Mouse (Mus musculus): ENCODE results near the gene Gm26727. TPM values are rescaled to one million over a fixed set of nuclear protein-coding genes. Genes with fewer than 3 reads are reported as not detected.
A peak's percentile ranks its signal among the peaks of the same experiment; 100 is the strongest.
"Not testable (repeated sequence)": the region's sequence is repeated elsewhere in the genome, so short reads cannot be mapped to it uniquely, and the experiment has no call there.

Gm26727 gene
- polyA plus RNA-seq (2016; fragmentation: Nextera tagmentation; extraction: Ambion mirVana): not detected in 2 replicates

DNA sequence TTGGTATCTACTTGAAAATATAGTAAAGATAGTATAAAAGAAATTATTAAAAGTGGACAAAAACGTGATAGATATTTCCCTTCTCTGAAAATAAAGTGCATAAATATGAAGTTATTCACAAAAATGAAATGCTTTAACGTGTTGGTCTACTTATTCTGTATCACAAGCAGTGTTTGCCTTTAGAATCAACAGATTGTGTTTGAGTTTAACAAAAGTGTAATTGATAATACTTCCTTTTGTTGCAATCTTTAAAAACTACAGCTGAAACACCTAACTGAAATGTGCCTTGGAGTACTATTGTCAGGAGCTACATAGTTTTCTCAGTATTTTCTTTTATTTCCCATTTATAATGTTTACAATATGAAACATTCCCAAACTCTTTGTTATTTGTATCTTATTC, at the start of gene Gm26727:
TSS of gene Gm26727 (minus strand) at position 101 of the 400 bp plus-strand sequence.
- Histone ChIP-seq H3K27ac (no peak within 1 kb of the TSS), H3K4me3 (no peak within 1 kb of the TSS), H3K36me3 (replicated peaks) (no peaks in the 10 kb centered on the region), H3K4me1 (no peaks in the 10 kb centered on the region), H3K9me3 (no peaks in the 10 kb centered on the region), H3K27me3 (ENCODE audit: poor library complexity, severe bottlenecking) (no peaks in the 10 kb centered on the region)
- 69% methylated on average over 2 of the region's 2 CpGs for WGBS
- no peak for DNase-seq (ENCODE audit: extremely low spot score, low spot score)

DNA sequence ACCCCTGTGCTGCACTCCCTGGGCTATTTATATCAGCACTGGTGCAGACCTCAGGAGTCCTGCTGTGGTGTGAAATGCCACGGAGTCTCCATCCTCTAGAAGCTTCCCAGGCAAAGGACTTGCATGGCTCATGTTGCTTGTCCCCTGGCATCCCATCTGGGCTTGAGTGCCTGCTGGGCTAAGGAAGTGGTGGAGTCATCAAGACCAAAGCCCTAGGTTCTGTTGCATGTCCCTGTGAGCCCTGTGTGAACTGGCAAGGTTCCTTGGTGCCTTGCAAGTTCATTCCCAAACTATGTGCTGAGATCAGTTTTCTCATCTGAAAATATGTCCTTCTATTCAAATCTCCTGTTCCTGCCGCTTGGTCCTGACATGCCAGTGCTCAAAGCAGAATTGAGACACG, 48.1 kb upstream of the Gm26727 start:
- WGBS: 68% methylated on average over 3 of the region's 3 CpGs

DNA sequence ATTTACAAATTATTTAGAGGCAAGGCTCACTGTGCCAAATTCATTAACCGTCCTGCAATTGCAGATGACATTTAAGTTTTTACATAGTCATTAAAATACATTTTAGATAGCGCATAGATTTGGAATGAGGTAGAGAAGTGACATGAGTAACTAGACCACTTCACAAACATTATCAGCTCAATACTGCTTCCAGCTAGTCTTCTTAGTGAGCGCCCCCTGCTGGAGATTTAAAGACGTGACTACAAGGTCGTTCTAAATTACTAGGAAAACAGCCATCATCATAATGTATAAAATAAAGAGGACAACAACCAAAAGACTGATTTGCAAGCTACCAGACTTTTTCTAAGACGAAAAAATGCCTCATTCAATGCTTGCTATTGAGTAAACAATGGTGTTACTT, 44.8 kb upstream of the Gm26727 start:
- no peaks in the 10 kb centered on the region for H3K36me3 ChIP-seq (replicated peaks)
- no peaks in the 10 kb centered on the region for H3K4me1 ChIP-seq
- WGBS: 23% methylated on average over 6 of the region's 6 CpGs
- no peaks in the 10 kb centered on the region for H3K9me3 ChIP-seq
- H3K27me3 ChIP-seq (ENCODE audit: poor library complexity, severe bottlenecking): no peaks in the 10 kb centered on the region
- no peak overlapping the region for H3K27ac ChIP-seq
- peak; percentile 42 for DNase-seq (ENCODE audit: extremely low spot score, low spot score)
- no peak overlapping the region for H3K4me3 ChIP-seq

More for the DNA sequence above, 48.1 kb upstream of the Gm26727 start:
- Histone ChIP-seq H3K4me1 (no peaks in the 10 kb centered on the region), H3K9me3 (no peaks in the 10 kb centered on the region), H3K4me3 (no peak overlapping the region), H3K36me3 (replicated peaks) (no peaks in the 10 kb centered on the region), H3K27ac (no peak overlapping the region), H3K27me3 (ENCODE audit: poor library complexity, severe bottlenecking) (no peaks in the 10 kb centered on the region)
- no peak for DNase-seq (ENCODE audit: extremely low spot score, low spot score)

DNA sequence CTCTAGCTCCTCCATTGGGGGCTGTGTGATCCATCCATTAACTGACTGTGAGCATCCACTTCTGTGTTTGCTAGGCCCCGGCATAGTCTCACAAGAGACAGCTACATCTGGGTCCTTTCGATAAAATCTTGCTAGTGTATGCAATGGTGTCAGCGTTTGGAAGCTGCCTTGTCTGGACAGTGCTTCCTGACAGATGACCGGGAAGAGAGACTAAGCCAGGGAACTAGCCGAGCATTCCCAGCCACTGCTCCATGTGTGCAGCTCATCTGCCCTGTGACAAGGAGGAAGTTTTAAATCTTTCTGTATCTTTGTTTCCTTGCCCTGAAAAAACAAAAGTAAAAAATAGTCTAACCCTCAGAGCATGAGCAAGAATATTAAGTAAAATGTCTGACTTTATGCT, 37.0 kb upstream of the Gm26727 start:
- not testable (repeated sequence) for H3K4me3 ChIP-seq
- 89% methylated on average over 5 of the region's 5 CpGs for WGBS

DNA sequence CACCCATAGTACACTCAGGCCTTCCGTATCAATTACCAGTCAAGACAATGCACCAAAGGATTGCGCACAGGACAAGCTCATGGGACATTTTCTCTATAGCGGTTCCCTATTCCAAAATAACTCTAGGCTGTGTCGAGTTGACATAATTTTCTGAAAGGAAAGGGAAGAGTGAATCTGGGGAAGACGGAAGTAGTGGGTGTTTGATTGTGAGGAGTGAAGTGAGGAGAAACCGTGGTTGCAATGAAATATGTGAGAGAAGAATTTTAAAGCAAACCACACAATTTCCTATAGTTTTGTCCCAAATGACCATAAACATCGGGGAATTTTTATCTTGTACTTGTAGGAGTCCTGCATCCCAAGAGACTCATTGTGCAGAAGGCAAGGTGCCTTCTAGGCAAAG, 34.1 kb upstream of the Gm26727 start:
- H3K36me3 ChIP-seq (replicated peaks): no peaks in the 10 kb centered on the region
- 93% methylated on average over 7 of the region's 7 CpGs for WGBS
- no peak overlapping the region for H3K4me3 ChIP-seq
- DNase-seq (ENCODE audit: extremely low spot score, low spot score): no peak
- H3K4me1 ChIP-seq: no peaks in the 10 kb centered on the region
- H3K27ac ChIP-seq: no peak overlapping the region
- no peaks in the 10 kb centered on the region for H3K27me3 ChIP-seq (ENCODE audit: poor library complexity, severe bottlenecking)
- no peaks in the 10 kb centered on the region for H3K9me3 ChIP-seq

More for the DNA sequence above, 37.0 kb upstream of the Gm26727 start:
- H3K36me3 ChIP-seq (replicated peaks); H3K27me3 ChIP-seq (ENCODE audit: poor library complexity, severe bottlenecking); H3K27ac ChIP-seq; H3K9me3 ChIP-seq; H3K4me1 ChIP-seq; DNase-seq (ENCODE audit: extremely low spot score, low spot score): not testable (repeated sequence)

DNA sequence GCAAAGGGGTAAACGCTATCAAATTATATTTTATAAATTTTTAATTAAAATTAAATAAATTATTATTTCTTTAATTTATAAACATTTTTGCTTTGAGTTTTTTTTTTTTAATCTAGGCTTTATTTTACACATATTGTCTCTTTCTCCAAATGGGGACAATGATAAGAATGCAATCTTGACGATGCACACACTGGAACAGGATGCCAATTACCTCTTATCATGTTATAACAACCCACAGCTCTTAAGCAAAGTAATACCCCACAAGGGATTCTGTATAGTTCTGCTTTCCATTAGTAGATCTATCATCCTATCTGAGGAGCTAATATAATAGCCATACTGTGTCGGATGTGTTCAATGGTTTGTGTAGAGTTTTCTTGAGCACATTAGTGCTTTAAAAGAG, 27.9 kb upstream of the Gm26727 start:
- H3K4me1 ChIP-seq: no peaks in the 10 kb centered on the region
- no peak overlapping the region for H3K27ac ChIP-seq
- no peaks in the 10 kb centered on the region for H3K36me3 ChIP-seq (replicated peaks)
- no peaks in the 10 kb centered on the region for H3K9me3 ChIP-seq
- no peak overlapping the region for H3K4me3 ChIP-seq
- no peak for DNase-seq (ENCODE audit: extremely low spot score, low spot score)
- WGBS: 88% methylated on average over 3 of the region's 3 CpGs
- no peaks in the 10 kb centered on the region for H3K27me3 ChIP-seq (ENCODE audit: poor library complexity, severe bottlenecking)

DNA sequence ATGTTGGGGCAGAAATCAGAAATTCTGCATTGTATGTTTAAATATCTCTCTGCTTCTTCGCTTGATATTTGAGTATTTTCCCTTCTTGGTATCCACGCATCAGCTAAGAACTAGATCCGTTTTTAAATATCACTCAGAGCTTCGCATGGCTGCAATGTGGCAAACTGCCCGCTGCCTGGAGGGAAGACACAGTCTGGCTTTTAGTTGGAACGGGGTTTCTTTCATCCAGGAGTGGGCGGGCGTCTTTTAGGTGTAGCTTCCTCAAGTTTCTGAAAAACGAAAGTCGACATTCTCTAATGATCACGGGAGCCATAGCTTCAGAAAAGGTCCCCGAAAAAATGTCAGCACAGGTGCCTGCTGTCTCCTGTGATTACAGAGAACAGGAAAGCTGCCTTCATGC, 14.2 kb upstream of the Gm26727 start:
- Histone ChIP-seq H3K4me3 (no peak overlapping the region), H3K9me3 (no peaks in the 10 kb centered on the region), H3K36me3 (replicated peaks) (no peaks in the 10 kb centered on the region), H3K27me3 (ENCODE audit: poor library complexity, severe bottlenecking) (no peaks in the 10 kb centered on the region), H3K4me1 (no peaks in the 10 kb centered on the region), H3K27ac (no peak overlapping the region)
- no peak for DNase-seq (ENCODE audit: extremely low spot score, low spot score)
- 81% methylated on average over 12 of the region's 12 CpGs for WGBS

DNA sequence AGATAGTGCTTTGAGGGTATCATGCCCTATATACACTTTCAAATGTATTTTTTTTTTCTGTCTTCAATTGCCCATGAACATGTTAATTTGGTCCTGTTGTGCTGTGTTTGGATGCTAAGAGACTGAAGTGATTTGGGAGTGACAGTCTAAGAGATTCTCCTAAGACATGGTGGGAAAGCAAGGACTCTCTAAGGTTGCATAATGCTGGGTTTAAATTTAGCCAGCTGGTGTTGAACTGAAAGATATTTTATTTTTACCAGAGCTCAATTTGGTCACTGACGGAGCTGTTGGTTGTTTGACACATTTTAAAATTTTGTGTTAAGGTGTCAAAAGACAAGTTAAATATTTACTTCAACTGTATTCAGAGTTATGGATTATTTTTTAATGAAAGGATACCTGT, 13.8 kb upstream of the Gm26727 start:
- DNase-seq (ENCODE audit: extremely low spot score, low spot score): no peak
- no peak overlapping the region for H3K27ac ChIP-seq
- H3K9me3 ChIP-seq: no peaks in the 10 kb centered on the region
- H3K27me3 ChIP-seq (ENCODE audit: poor library complexity, severe bottlenecking): no peaks in the 10 kb centered on the region
- no peaks in the 10 kb centered on the region for H3K4me1 ChIP-seq
- no peaks in the 10 kb centered on the region for H3K36me3 ChIP-seq (replicated peaks)
- 91% methylated on average over 1 of the region's 1 CpGs for WGBS
- no peak overlapping the region for H3K4me3 ChIP-seq

DNA sequence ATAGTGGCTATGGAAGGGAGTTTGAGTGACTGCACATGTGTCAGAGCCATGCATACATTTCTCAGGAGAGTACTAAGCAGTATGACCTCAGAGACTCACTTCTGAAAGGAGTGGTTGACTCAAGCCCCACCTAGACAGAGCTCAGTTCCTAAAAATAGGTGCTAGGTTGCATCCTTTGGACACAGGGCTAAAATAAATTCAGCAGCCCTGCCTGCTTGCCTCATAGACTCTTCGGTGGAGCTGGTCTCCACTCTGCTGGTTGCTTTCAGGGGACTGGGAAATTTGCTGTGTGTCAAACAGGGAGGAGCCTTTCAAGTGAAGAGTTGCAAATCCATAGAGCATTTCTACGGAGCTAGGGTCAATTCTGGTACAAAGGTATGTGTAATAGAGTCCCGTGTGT, 12.8 kb upstream of the Gm26727 start, which contains the start of gene Xirp2:
TSS of gene Xirp2 (plus strand) at position 223 of the 400 bp plus-strand sequence.
- H3K36me3 ChIP-seq (replicated peaks): no peaks in the 10 kb centered on the region
- no peaks in the 10 kb centered on the region for H3K9me3 ChIP-seq
- H3K27ac ChIP-seq: no peak within 1 kb of the TSS
- H3K27me3 ChIP-seq (ENCODE audit: poor library complexity, severe bottlenecking): no peaks in the 10 kb centered on the region
- no peak for DNase-seq (ENCODE audit: extremely low spot score, low spot score)
- H3K4me1 ChIP-seq: no peaks in the 10 kb centered on the region
- no peak within 1 kb of the TSS for H3K4me3 ChIP-seq
- 90% methylated on average over 3 of the region's 3 CpGs for WGBS

DNA sequence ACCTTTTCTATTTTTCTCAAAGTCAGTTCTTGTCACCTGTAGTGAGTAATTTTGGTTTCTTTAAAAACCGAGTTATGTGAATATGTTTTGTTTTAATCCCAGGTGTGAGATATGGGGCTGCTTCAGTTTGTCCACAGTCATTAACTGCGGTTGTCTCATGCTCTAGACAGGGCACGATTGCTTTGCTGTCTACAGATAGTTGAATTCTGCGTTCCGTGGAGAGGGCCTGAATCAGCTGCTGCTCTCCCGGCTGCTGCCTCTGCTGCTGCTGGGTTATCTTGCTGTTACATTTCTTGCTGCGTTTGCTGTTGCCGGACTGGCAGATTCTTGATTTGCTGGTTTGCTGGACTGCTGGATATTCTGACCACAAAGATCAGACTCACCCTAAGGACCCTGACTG, 5.3 kb upstream of the Gm26727 start:
- Histone ChIP-seq H3K9me3 (no peaks in the 10 kb centered on the region), H3K4me1 (no peaks in the 10 kb centered on the region), H3K27me3 (ENCODE audit: poor library complexity, severe bottlenecking) (no peaks in the 10 kb centered on the region), H3K27ac (no peak overlapping the region), H3K4me3 (no peak overlapping the region), H3K36me3 (replicated peaks) (no peaks in the 10 kb centered on the region)
- 93% methylated on average over 8 of the region's 8 CpGs for WGBS
- DNase-seq (ENCODE audit: extremely low spot score, low spot score): no peak

DNA sequence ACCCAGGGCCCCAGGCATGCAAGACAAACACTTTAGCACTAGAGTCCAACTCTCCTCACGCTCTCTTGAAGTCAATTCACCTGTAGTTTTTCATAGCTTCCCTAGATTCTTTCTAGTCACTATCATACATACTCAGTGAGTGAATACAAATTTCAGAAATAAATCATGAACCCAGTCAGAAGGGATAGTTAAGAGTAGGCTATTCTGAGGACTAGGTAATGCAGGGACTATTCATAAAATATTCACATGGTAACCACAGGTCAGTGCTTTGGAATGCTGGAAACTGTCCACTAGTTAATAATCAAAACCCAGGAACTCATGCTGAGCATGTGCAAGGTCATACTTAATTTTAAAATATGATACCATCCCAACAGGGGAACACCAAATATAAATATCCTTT, 10.2 kb downstream of the Gm26727 start:
- no peaks in the 10 kb centered on the region for H3K27me3 ChIP-seq (ENCODE audit: poor library complexity, severe bottlenecking)
- H3K9me3 ChIP-seq: no peaks in the 10 kb centered on the region
- 84% methylated on average over 1 of the region's 1 CpGs for WGBS

DNA sequence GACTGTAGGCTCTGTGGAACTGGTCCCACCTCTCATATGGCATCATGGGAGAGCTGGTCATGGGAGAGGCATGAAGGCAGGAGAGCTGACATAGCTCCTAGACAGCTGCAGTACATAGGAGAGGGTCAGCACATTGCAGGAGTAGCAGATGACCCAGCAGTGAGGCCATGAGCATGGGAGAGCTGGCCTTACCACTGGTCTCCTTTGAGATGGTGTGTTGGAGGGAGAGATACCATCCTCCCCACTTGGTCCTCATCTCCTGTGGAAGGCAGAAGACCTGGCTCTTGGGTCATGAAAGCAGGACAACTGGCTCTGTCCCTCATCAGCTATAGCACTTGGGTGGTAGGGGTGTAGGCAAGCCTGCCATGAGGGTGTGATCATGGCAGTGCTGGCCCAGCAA, 12.1 kb downstream of the Gm26727 start:
- Histone ChIP-seq H3K4me1 (no peaks in the 10 kb centered on the region), H3K27me3 (ENCODE audit: poor library complexity, severe bottlenecking) (no peaks in the 10 kb centered on the region), H3K36me3 (replicated peaks) (no peaks in the 10 kb centered on the region), H3K4me3 (no peak overlapping the region), H3K9me3 (no peaks in the 10 kb centered on the region), H3K27ac (no peak overlapping the region)
- DNase-seq (ENCODE audit: extremely low spot score, low spot score): no peak

More for the DNA sequence above, 10.2 kb downstream of the Gm26727 start:
- no peak for DNase-seq (ENCODE audit: extremely low spot score, low spot score)
- Histone ChIP-seq H3K4me3 (no peak overlapping the region), H3K36me3 (replicated peaks) (no peaks in the 10 kb centered on the region), H3K27ac (no peak overlapping the region), H3K4me1 (no peaks in the 10 kb centered on the region)

DNA sequence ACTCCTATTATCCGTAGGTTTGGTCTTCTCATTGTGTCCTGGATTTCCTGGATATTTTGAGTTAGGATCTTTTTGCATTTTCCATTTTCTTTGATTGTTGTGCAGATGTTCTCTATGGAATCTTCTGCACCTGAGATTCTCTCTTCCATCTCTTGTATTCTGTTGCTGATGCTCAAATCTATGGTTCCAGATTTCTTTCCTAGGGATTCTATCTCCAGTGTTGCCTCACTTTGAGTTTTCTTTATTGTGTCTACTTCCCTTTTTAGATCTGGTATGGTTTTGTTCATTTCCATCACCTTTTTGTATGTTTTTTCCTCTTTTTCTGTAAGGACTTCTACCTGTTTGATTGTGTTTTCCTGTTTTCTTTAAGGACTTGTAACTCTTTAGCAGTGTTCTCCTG, 19.6 kb downstream of the Gm26727 start, which contains the start of gene Gm21830:
TSS of gene Gm21830 (plus strand) at position 301 of the 400 bp plus-strand sequence.
- not testable (repeated sequence) for H3K27me3 ChIP-seq (ENCODE audit: poor library complexity, severe bottlenecking); H3K36me3 ChIP-seq (replicated peaks); H3K4me3 ChIP-seq; H3K4me1 ChIP-seq; DNase-seq (ENCODE audit: extremely low spot score, low spot score); H3K27ac ChIP-seq; H3K9me3 ChIP-seq
- no CpG with 5 or more reads among the region's 1 CpGs for WGBS

All from forebrain, embryonic 10.5 days (tissue).